Mouse (Mus musculus): ENCODE results near the gene Mast2.

DNA sequence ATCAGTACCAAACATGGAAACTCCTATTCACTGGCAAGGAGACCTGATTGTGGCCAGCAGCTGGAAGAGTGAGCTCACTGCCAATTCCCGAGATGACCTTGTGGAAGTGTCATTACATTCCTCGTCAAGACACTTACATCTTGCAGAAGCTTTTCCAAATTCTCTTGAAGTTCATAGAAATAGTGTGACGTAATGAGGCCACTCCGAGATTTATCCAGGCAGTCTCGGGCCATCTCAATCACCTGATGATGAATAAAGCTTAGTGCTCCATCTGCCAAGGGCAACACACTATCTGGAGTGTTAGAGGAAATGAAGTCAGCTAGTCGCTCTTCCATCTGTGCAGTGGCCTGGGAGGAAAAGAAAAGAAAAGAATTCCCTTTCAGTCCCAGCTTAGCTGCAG is 141.9 kb downstream of the Mast2 start:
- TF ChIP-seq POLR2A (IDR thresholded peaks at IDR 0.05; ENCODE audit: borderline replicate concordance, control insufficient read depth, low read depth, low read length) (no peak), CTCF (IDR thresholded peaks at IDR 0.05; ENCODE audit: control insufficient read depth, insufficient read depth, low read length) (no peak)

All from bone marrow, adult 2 months (tissue).